26 mouse cellular contexts compared by ENCODE assay signal in genomic region chr7:137102606-137103195, GRCm38 (mm10).
"Had no signal": no experiment of that assay in that cellular context is flagged by ENCODE, and none has a peak within 500 bp of the region (broad histone marks: within the 10 kb centered on the region; RNA-seq: fewer than 3 reads in every experiment).

No protein-coding gene starts in this region.

- DNase-seq: gastrocnemius, postnatal 14 days; gastrocnemius, postnatal 36 days; heart, adult 18-20 months; heart, postnatal 14 days; heart, postnatal 36 days; kidney, adult 11 months; kidney, adult 2 months; kidney, adult 9 months; kidney, postnatal 14 days; kidney, postnatal 36 days; layer of hippocampus, adult 9-11 months; layer of hippocampus, postnatal 36 days; left cerebral cortex, postnatal 4 days had no signal

- H3K27me3 ChIP-seq: heart, embryonic 13.5 days; heart, embryonic 15.5 days; hindbrain, embryonic 13.5 days; hindbrain, embryonic 15.5 days; kidney, embryonic 15.5 days; limb, embryonic 13.5 days; limb, embryonic 15.5 days; liver, embryonic 12.5 days had no signal

- H3K4me1 ChIP-seq: heart, embryonic 13.5 days; heart, embryonic 15.5 days; hindbrain, embryonic 15.5 days; kidney, embryonic 15.5 days; limb, embryonic 13.5 days; limb, embryonic 15.5 days; liver, embryonic 12.5 days had no signal

- H3K4me2 ChIP-seq: heart, embryonic 11.5 days; heart, embryonic 13.5 days; heart, embryonic 15.5 days; hindbrain, embryonic 13.5 days; hindbrain, embryonic 15.5 days; kidney, embryonic 15.5 days; limb, embryonic 13.5 days; limb, embryonic 15.5 days; liver, embryonic 12.5 days had no signal

- ATAC-seq: hindbrain, postnatal 0 days; intestine, embryonic 16.5 days; liver, embryonic 12.5 days had no signal

- H3K9ac ChIP-seq: heart, embryonic 13.5 days; heart, embryonic 15.5 days; hindbrain, embryonic 13.5 days; hindbrain, embryonic 15.5 days; kidney, embryonic 15.5 days; limb, embryonic 13.5 days; limb, embryonic 15.5 days; liver, embryonic 12.5 days; liver, embryonic 14.5 days had no signal

- H3K36me3 ChIP-seq: heart, embryonic 13.5 days; heart, embryonic 15.5 days; hindbrain, embryonic 13.5 days; hindbrain, embryonic 15.5 days; kidney, embryonic 15.5 days; limb, embryonic 13.5 days; limb, embryonic 15.5 days; liver, embryonic 12.5 days had no signal

- H3K9me3 ChIP-seq: heart, embryonic 13.5 days; heart, embryonic 15.5 days; hindbrain, embryonic 15.5 days; kidney, embryonic 15.5 days; limb, embryonic 15.5 days; liver, embryonic 12.5 days had no signal

- H3K27ac ChIP-seq: heart, embryonic 13.5 days; heart, embryonic 15.5 days; hindbrain, embryonic 13.5 days; hindbrain, embryonic 15.5 days; hindbrain, postnatal 0 days; kidney, embryonic 15.5 days; kidney, postnatal 0 days; limb, embryonic 13.5 days; limb, embryonic 15.5 days; liver, embryonic 12.5 days; liver, embryonic 14.5 days had no signal

- H3K4me3 ChIP-seq: heart, embryonic 13.5 days; heart, embryonic 15.5 days; hindbrain, embryonic 13.5 days; hindbrain, embryonic 15.5 days; kidney, embryonic 15.5 days; limb, embryonic 13.5 days; limb, embryonic 15.5 days; liver, embryonic 12.5 days had no signal
